Mouse (Mus musculus): ENCODE data around the gene Milr1.
"Not testable (repeated sequence)": the region's sequence is repeated elsewhere in the genome, so short reads cannot be mapped to it uniquely, and the experiment has no call there.

Gene Milr1

GRCm38 (mm10) chr11:106730714-106731113, 20.3 kb upstream of the Milr1 start:
- no peak for DNase-seq (ENCODE audit: low spot score in 2 of 2)

- no peak for DNase-seq (ENCODE audit: low spot score in 2 of 2)
These were observed 14.4 kb upstream of the Milr1 start for GRCm38 (mm10) chr11:106736614-106737013.

- DNase-seq (ENCODE audit: low spot score in 2 of 2) = peak; percentile 10 to 25
These were observed 13.8 kb upstream of the Milr1 start for GRCm38 (mm10) chr11:106737178-106737621.

GRCm38 (mm10) chr11:106739116-106739515, 11.9 kb upstream of the Milr1 start:
- no peak for DNase-seq (ENCODE audit: low spot score in 2 of 2)

GRCm38 (mm10) chr11:106740724-106741123, 10.3 kb upstream of the Milr1 start:
- not testable (repeated sequence) for DNase-seq (ENCODE audit: low spot score in 2 of 2)

GRCm38 (mm10) chr11:106741232-106741631, 9.8 kb upstream of the Milr1 start:
- no peak for DNase-seq (ENCODE audit: low spot score in 2 of 2)

GRCm38 (mm10) chr11:106741826-106742225, 9.2 kb upstream of the Milr1 start:
- DNase-seq (ENCODE audit: low spot score in 2 of 2) = no peak

- no peak for DNase-seq (ENCODE audit: low spot score in 2 of 2)
These were observed 8.6 kb upstream of the Milr1 start for GRCm38 (mm10) chr11:106742388-106742841.

GRCm38 (mm10) chr11:106744949-106745348, 6.1 kb upstream of the Milr1 start:
- DNase-seq (ENCODE audit: low spot score in 2 of 2) = no peak

GRCm38 (mm10) chr11:106749557-106750120, 1.4 kb upstream of the Milr1 start:
- DNase-seq (ENCODE audit: low spot score in 2 of 2) = not testable (repeated sequence)

GRCm38 (mm10) chr11:106750121-106750751, 790 bp upstream of the Milr1 start, which contains the start of gene Pecam1:
TSS of gene Pecam1 (minus strand) at chr11:106750628.
- no peak for DNase-seq (ENCODE audit: low spot score in 2 of 2)

GRCm38 (mm10) chr11:106752103-106752502, 1.1 kb downstream of the Milr1 start:
- DNase-seq (ENCODE audit: low spot score in 2 of 2) = no peak

- no peak for DNase-seq (ENCODE audit: low spot score in 2 of 2)
These were observed 2.3 kb downstream of the Milr1 start for GRCm38 (mm10) chr11:106753314-106753713.

GRCm38 (mm10) chr11:106755583-106755982, 4.6 kb downstream of the Milr1 start:
- no peak for DNase-seq (ENCODE audit: low spot score in 2 of 2)

GRCm38 (mm10) chr11:106759028-106759427, 8.0 kb downstream of the Milr1 start:
- no peak for DNase-seq (ENCODE audit: low spot score in 2 of 2)

- DNase-seq (ENCODE audit: low spot score in 2 of 2) = no peak
These were observed 9.5 kb downstream of the Milr1 start for GRCm38 (mm10) chr11:106760511-106760910.

GRCm38 (mm10) chr11:106762139-106762799, 11.2 kb downstream of the Milr1 start:
- no peak for DNase-seq (ENCODE audit: low spot score in 2 of 2)

GRCm38 (mm10) chr11:106762800-106763185, 11.8 kb downstream of the Milr1 start:
- DNase-seq (ENCODE audit: low spot score in 2 of 2) = no peak

- no peak for DNase-seq (ENCODE audit: low spot score in 2 of 2)
These were observed 15.7 kb downstream of the Milr1 start for GRCm38 (mm10) chr11:106766611-106767162.

- no peak for DNase-seq (ENCODE audit: low spot score in 2 of 2)
These were observed 16.5 kb downstream of the Milr1 start for GRCm38 (mm10) chr11:106767516-106767915.

GRCm38 (mm10) chr11:106770195-106770974, 19.4 kb downstream of the Milr1 start:
- DNase-seq (ENCODE audit: low spot score in 2 of 2) = no peak

GRCm38 (mm10) chr11:106773061-106773460, 22.0 kb downstream of the Milr1 start:
- DNase-seq (ENCODE audit: low spot score in 2 of 2) = no peak

Measured in frontal cortex, postnatal 25 days (tissue).